Mouse (Mus musculus) heart, adult 9 months (tissue): ENCODE measurements around the gene Smchd1.
"Not testable (repeated sequence)": the region's sequence is repeated elsewhere in the genome, so short reads cannot be mapped to it uniquely, and the experiment has no call there.

Experiments
- DNase-seq, 2 experiments: peaks; one replicate each; pipeline ENCODE4 v3.0.0; 2022; ENCODE audit warnings: low spot score in 2 of 2

Smchd1 gene

DNA sequence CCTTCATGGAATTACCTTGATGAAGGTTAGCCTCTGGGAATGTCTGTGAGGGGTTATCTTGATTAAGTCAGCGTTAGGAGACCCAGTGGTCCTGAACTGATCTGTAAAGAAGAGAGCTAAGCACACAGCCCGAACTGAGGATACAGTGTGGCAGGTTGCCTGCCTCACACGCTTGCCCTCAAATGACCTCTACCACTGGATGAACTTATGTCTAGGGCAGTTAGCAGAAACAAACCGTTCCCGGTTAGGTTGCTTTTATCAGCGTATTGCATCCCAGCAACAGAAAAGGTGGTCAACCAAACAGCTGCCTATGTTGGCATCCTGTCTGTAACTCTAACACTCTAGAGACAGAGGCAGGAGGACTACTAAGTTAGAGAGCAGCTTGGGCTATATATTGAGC, 30.0 kb downstream of the Smchd1 start:
- DNase-seq: peak in 1 of 2 experiments; percentile 17

DNA sequence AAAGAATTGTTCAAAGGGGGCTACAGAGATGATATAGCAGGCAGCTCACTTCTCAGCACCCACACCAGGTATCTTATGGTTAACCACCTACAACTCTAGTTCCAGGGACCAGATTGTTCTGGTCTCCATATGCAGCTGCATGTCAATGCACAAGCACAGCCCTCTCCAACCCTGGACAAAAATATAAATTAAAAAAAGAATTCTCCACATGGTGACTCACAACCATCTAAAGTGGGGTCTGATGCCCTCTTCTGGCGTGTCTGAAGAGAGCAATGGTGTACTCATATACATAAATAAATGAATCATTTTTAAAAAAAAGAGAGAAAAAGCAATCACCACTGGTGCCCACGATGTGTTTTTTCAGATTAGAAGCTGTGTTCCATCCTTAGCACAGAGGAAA, 30.4 kb downstream of the Smchd1 start:
- DNase-seq: no peak

DNA sequence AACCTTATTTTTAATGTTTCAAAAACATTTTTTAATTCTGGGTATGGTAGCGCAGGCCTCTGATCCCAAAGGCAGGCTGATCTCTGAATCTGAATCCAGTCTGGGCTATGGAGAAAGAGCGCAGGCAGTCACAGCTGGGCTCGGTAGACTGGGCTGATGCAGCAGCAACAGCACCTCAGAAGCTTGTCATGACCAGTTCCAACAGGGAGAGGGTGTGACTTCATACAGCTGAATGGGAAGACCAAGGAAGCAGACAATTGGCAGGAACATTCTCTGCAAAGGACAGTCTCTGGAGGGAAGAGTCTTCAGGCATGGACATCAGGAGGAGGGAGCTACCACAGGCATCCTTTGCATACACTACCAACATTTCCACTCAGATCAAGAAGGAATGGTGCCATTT, 31.0 kb downstream of the Smchd1 start:
- no peak for DNase-seq

DNA sequence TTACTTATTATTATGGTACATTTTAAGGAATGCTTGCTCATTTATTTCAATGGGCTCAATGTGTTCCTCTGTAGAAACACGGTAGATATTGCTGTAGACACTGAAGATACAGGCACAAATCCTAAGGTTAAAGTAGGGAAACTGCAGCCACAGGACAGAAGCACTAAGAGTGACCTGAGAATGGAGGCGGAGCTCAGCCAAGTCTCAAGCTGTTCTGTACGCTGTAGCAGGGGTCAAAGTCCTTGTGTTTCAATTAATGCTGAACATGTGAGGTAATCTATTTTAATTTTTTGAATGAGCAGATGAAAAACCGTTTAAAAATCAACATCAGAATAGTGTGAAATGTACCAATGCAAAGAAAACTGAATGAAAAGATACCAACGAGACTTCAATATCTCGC, 31.9 kb downstream of the Smchd1 start:
- DNase-seq: no peak

DNA sequence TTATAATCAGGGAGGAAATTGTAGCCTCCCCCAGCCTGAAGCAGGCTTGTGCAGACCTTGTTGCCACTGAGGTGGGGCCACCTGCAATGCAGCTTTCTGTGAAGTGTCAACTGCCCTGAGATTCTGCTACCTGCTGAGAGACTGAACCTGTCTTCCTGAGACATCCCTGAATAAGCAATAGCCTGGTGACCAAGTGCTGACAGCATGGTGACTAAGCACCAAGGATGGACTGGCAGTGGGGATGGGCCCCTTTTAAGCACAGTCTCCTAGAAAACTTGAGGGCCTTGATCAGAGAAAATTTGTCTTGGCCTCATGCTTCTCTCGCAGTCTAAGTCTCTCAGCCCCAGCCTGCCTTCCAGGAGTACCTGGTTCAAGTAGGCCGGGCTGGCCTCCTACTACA, 52.6 kb downstream of the Smchd1 start:
- not testable (repeated sequence) for DNase-seq

DNA sequence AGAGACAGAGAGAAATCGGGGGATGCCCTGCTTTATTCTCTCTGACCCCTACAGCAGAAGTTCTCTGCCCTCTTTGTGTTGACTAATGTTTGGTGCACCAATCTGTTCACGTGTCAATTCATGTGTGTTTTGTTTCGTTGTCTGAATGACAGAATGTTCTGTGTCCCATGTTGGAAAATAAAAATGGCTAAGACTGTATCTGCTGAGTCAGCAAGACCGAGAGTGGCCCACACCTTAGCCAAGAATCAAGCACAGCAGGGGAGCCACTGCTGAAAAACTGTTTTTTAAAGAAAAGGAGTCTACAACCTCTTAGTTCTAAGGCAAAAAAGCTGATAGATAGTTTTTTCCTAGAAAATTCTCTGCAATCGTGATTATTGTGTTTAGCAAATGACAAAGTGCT, 55.7 kb downstream of the Smchd1 start:
- not testable (repeated sequence) for DNase-seq

DNA sequence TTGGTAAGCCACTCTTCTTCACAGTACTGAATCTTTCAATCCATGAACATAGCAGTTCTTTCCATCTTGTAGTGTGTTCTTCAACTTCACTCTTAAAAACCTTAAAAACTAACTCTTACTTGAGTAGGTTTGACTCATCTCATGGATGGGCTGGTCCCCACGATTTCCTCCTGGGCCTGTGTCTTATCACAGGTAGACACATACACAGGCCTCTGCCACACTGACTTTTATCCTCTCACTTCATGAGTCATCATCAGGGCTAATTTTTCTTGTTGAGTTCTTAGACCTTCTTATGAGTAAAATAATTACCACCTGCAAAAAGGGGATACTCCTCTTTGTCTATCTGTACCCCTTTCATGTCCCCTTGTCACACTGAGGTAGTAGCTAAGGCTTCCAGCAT, 58.1 kb downstream of the Smchd1 start:
- no peak for DNase-seq

DNA sequence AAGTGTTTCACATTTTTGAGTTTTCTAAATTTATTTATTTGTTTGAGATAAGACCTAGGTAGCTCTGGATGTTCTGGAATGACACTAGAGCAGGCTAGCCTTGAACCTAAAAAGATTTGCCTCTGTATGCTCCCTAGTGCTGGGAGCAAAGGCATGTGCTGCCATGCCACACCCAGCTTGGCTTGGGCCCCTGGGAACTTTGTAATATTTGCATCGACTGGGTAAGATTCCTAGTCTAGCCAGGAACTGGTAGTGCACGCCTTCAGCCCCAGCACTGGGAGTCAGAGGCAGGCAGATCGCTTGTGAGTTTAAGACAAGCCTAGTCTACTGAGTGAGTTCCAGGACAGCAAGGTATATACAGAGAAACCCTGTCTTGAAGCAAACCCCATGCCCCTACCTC, 87.7 kb downstream of the Smchd1 start:
- no peak for DNase-seq

DNA sequence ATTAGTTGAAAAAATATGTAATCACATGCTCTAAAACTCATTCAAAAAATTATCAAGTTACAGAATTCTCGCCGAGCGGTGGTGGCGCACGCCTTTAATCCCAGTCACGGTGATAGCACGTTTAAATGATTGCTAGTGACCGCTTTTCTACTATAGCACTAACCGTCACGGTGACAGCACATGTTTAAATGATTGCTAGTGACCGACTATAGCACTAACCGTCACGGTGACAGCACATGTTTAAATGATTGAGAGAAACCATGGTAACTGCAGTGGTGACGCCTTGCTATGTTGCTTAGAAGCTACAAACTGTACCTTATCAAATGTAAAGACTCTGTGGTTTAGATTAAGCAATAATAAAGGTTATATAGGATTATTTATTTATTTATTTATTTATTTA, 94.8 kb downstream of the Smchd1 start:
- DNase-seq: no peak

DNA sequence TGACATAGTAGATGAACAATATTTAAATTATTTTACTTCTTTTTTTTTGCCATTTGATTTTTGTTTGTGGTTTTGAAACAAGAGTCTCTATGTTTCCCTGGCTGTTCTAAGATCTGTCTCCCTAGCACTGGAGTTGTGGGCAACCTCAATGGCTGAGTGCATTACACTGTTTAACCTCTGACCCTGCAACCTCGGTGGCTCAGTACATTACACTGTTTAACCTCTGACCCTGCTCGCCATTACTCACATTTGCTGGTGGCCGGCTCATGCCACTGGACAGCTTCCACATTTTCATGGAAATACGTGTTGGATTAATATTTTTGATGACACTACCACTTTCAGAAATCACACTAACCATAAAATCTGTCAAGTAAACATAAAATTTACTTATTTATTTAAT, 97.2 kb downstream of the Smchd1 start:
- no peak for DNase-seq

DNA sequence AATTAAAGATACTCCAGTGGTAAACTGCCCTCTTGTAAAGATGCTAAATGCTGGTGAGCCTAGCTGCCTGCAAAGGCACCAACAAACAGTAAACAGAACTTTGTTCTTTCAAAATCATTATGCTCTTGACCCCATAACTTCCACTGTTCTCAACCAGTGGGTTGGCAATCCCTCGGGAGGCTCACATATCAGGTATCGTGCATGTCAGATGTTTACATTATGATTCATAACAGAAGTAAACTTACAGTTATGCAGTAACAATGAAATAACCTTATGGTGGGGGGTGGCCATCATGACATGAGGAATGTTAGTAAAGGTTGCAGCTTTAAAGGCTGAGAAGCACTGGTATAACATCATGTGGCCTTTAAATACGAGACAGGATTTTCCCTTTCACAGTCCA, 119.6 kb downstream of the Smchd1 start:
- no peak for DNase-seq

DNA sequence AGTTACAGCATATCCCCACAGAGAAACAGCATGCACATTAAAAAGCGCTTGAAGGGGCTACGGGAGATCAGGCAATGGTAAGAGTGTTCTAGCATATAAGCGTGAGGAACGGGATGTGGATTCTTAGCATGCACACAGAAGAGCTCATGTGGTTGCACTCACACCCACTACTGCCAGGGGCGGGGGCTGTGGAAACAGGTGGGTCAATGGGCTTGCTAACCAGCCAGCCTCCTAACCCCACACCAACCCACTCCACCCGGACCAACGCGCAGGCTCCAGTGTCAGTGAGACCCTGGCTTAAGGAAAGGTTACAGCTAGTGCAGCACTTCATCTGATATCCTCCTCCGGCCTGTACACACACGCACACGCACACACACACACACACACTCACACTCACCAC, 120.9 kb downstream of the Smchd1 start:
- DNase-seq: no peak

DNA sequence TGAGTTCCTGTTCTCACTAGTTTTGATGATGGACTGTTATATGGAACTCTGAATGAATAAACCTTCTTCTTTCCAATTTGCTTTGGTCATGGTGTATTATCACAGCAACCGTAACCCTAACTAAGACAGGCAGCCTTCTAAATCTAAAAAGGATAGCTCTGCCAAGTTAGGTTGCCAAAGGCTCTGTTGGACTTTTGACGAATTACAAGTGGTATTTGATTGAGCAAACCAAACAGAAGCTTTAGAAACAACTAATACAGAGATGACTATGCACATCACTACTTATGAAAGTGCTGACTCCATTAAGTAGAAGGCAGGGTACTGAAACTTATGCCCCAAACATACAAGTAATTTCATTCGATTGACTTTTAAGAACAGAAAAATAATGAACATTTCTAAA, 127.0 kb downstream of the Smchd1 start:
- peak in 1 of 2 experiments; percentile 10 for DNase-seq

DNA sequence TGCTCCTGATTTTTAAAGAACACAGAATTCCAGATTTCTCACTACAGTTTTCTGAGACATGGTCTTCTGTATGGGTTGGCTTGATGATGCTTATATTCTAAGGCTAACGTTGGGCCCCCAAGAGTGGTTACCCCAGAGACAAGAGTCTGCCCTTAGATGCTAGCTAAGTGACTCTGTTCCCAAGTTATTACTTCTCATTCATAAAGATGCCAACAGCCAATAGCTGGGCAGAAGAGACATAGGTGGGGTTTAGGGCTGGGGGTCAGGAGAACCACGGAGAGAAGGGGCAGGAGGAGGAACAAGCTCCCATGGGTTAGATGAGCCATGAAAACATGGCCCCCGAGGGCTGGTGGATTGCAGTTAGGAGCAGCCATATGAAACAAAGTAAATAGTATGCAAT, 133.1 kb downstream of the Smchd1 start:
- DNase-seq: no peak

DNA sequence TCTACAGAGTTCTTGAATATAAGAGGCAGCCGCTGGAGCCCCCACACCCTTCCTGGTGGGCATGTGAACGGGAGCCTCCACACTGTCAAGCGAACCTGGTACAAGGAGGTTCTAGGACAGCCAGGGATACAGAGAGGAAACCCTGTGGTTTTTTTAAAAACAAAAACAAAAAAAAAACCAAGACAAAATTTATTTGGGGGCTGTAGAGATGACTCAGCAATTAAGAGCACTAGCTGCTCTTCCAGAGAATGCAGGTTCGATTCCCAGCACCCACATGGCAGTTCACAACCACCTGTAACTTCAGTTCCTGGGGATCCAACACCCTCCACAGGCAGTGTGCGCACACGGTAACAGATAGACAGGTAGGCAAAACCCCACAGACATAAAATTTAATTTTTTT, 136.5 kb downstream of the Smchd1 start:
- no peak for DNase-seq

DNA sequence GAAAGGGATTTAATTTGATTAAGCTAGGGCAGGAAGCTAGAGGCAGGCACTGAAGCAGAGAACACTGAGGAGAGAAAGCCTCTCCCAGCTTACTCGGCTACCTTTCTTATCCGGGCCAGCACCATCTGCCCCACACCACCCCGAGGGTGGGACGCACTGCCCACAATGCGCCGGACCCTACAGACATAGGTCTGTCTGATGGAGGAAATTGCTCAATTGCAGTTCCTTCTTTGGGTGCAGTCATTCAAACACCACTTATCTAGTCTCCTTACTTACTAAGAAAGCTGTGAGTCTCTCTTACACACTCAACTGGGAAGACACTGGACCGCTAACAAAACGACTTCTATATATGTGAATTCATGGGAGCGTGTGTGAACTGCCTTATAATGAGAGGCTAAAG, 137.6 kb downstream of the Smchd1 start:
- DNase-seq: no peak

DNA sequence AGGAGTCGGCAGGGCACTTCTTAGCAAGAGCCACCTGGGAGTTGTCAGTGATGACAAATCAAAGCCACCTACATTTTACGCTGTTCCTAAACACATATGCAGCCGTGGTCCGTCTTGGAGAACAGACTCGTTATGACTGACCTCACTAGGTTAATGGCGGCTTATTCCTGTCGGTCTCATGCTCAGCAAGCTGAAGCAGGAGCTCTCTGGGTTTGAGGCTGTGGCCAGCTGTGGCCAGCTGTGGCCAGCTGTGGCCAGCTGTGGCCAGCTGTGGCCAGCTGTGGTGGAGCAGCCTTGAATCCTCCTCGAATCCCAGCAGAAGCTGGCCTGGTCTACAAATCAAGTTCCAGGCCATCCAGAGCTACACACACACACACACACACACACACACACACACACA, 138.7 kb downstream of the Smchd1 start:
- peak; percentile 7 to 42 for DNase-seq

DNA sequence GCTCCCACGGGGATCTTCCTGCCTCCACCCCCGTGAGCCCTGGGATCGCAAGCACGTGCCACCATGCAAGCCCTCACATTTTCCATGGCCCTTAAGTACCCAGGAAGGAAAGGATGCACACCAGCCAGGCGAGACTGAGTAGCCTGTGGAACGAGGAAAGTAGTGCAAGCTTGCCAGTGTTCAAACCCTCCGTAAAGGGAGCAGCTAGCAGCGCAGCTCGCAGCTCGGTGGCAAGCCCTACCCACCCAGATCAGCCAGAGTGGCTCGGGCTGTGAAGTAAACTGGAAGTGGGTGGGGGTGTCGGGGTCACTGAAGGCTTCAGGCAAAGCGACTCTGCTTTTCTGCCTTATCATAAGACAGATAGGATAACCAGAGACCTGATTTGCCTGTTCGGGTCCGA, 142.8 kb downstream of the Smchd1 start:
- no peak for DNase-seq

DNA sequence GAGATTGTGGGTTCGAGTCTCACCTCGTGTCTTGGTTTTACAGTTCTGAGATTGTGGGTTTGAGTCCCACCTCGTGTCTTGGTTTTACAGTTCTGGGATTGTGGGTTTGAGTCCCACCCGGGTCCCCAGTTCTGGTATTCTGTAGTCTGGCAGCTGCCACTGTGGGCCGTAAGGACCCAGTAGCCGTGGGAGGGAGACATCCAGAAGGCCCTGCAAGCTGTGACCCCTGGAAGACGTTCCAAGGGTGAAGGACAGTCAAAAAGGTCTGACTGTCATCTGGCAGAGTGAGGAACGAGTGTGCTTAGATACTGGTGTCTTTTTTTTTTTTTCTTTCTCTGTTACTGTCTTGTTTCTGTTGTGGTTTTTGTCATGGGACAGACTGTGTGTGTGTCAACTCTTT, 154.4 kb downstream of the Smchd1 start:
- DNase-seq: not testable (repeated sequence)

DNA sequence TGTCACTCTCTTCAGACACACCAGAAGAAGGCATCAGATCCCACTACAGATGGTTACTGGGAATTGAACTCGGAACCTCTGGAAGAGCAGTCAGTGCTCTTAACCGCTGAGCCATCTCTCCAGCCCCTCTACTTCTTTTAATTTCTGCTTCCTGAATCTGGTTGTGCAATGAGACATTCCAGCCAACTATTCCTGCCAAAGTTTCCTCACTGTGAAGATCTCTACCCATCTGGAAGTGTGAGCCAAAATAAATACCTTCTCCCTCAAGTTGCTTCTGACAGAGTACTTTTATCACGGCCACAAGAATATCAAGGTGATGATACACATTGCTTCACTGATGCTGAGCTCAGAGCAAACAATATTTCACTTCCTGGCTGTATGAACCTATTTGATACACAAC, 155.8 kb downstream of the Smchd1 start:
- DNase-seq: no peak

DNA sequence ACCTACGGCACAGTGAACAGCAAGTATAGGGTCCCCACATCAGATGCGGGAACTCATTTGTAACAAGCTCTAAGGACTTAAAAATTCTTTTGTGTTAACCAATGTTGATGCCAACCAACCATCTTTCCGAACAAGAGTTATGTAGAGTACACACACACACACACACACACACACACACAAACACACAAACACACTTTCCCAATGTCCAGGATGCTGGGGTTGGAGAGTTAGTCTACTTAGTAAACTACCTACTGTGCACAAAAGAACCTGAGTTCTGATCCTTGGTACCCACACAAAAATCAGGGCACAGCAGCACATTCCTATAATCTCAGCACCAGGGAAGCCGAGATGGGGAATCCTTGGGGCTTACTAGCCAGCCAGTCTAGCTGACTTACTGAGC, 157.6 kb downstream of the Smchd1 start:
- no peak for DNase-seq

DNA sequence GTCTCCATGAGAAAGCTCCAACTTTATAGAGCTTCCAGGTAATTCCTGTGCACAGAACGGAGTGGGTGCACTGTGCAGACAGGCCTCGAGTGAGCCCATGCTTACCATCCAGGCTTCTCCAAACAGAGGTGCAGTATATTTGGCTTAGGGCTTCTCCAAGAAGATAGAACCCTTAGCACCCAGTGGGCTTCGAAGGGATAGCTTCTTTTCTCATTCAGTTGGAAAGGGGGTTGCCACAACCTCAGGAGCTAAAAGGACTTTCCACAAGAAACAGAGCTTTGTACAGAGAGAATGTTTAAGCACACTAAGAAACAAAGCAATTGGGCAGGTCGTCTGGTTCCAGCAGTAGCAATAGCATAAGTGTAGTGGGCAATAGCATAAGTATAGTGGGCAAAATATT, 160.8 kb downstream of the Smchd1 start:
- no peak for DNase-seq

DNA sequence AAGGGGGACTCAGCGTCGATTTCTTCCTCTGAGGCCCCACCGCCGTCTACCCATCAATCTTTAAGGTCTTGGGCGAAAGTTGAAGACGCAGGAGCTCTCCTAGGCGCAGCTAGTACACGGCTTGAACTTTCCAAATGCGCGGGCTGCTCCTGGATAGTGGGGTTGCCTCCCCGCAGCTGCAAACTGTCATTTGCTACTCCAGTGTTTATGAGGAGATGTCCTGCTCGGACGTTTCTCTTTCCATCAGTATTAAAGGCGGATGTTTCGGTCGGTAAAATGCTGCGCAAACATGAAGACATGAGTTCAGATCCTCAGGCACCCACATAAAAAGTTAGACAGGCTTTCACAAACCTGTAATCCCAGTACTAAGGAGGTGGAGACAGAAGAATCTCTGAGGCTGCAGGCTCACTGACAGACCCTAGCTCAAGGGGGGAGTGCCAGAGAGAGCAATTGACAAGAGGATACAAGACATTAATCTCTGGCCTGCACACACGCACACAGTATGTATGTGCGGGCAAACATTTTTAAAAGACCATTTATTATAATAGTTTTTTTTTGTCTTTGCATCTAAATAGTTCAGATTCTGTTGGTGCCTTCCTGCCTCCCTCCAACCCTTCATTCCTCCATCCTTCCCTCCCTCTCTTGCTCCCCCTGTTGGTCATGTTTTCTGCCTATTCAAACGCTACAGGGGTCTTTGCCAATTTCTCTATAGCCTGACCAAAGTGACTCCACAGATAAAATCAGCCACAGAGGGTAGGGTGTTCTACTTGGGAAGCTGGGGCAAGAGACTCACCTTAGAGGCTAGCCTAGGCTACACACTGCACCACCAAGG, 163.6 kb downstream of the Smchd1 start, which contains the start of gene Emilin2:
Gene Emilin2 (minus strand): TSS at position 639 of the 832 bp plus-strand sequence.
- peak in 1 of 2 experiments; percentile 39 for DNase-seq
